Mouse (Mus musculus) adrenal gland, adult 8-10 months (tissue): ENCODE measurements around the gene Mical3. TPM values are rescaled to one million over a fixed set of nuclear protein-coding genes. Genes with fewer than 3 reads are reported as not detected.
A peak's percentile ranks its signal among the peaks of the same experiment; 100 is the strongest.

ENCODE experiments used
- DNase-seq: peaks from one replicate; pipeline ENCODE4 v3.0.0; 2022
- total RNA-seq, 4 experiments: library from RNA; stranded (reverse); gene quantifications; 2 replicates each; pipeline ENCODE4 v1.2.4; 2022

Gene Mical3
- total RNA-seq, 4 experiments from 2014 or later, result 41.6 to 78.2 (median 55.4) TPM

DNA sequence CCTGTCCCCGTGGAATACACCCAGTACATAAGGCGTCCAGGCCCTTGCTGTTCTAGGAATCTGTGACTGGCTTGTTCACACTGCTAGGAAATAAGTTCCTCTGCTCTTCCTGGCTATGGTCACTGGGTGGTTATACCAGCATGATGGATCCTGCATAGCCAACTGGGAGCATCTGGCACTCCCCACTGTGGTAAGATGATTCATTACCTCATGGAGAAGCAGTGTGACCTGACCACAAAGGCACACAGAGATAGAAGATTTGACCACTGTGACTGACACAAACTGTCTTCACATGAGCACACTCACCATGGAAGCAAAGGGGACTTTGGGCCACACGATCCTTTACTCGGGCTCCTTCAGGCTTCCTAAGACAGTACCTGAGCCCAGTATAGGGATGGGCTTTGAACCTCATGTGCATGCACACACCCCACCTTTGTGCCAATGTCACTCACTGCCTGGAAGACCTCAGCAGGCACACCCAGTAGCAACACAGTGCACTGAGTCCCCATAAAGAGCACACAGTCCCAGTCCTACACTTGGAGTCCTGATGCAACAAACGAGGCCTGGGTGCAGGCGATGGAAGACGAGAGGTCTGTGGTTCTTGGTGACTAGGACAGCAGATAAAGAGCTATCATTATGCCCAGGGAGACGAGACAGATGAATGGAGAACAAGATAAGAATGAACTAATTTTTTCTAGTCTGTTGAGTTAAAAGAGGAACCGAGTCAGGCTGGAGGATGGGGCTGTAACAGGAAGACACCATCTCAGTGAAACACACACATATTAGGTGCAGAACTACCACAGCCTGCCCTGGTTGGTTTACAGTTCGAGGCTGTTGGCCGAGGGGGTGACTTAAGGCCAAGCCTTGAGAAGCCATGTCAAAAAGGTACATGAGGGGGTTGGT lies 174.3 kb downstream of the Mical3 start:
- no peak for DNase-seq

DNA sequence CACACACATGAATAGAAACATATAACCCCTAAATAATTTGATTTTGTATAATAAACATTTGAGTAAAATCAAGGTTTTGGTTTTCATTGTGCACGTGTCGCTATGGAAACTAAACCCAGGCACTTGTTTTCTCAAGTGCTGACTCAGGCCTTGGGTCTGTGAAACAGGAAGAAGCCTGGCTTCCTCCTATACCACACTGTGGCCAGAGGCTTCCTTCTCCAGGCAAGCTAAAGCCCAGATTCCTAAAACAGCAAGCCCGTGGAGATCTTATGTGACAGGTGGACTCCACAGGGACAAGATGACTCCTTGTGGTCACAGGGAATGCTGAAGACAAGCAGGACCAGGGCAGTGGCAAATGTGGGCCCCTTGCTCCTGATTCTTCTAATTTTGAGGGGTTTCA lies 175.6 kb downstream of the Mical3 start:
- DNase-seq, result no peak

DNA sequence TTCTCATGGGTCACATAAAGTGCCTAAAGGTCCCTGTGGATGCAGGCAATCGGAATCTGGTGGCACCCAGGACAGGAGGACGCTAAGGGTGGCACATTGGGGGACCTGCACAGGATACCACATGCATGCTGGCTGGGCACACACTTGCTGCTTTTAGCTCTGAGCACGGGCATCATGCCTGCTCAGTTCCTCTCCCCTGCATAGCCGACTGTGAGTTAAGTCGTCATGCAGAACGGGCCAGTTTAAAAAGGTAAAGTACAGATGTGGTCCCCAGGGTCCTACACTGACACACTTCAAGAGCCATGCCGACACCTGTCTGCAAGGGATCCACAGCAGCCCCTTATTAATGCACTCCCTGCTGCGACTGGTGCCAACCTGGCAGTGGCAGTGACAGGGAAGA lies 176.6 kb downstream of the Mical3 start:
- DNase-seq, result no peak

- no peak for DNase-seq
Observed at GRCm38 (mm10) chr6:120952475-120952874, 178.3 kb downstream of the Mical3 start.

DNA sequence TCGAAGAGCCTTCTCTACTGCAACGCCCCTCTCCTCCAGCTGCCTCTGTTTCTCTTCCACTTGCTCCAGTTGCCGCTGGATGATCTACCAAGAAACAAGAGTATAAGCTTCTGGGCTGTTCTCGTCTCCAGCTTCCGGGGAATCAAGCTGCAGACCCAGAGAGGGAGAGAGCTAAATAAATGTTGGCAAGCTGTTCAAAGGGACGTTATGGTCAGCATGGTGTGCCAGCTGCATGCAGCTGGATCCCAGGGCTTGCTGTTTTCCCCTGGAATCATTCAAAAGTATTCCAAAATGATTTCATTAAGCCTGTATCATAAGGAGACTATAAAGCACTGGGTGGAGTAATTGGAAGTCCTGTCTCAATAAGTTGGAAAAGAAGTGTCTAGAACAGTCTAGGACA lies 179.5 kb downstream of the Mical3 start:
- DNase-seq, result no peak

DNA sequence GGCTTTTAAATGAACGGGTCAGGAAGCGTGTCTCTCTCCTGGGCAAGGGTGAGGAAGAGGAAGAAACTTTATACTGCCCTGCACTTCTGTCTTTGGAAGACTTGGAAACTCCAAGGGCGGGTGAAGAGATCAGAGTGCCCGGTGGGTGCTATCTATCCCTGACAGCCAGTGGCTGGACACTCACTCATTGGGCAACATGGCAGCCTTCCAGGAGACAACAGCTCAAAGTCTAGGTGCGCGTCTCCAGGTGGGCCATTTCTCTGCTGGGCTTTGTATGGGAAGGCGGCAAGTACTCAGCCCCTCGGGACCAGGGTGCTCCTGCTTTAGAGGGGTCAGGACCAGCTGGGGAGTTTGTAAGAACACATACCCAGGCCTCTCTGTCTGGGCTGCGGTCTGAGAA lies 185.3 kb downstream of the Mical3 start:
- DNase-seq, result no peak

DNA sequence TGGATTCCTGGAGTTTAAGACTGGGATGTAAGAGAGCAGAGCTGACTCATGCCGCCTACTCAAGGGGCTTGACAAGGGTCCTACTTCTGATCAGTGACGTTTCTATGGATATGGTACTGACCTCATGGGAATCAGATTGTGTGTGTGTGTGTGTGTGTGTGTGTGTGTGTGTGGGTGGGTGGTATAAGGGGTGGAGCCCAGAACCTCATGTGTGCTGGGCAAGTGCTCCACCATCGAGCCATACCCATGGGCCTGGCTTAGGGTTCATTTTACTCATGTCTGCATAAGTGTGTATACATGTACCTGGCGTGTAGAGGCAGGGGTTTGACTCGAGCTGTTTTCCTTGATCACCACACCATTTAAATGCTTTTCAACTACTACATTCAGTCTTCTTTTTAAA lies 186.8 kb downstream of the Mical3 start:
- no peak for DNase-seq

GRCm38 (mm10) chr6:120943551-120943950 lies 187.2 kb downstream of the Mical3 start:
- DNase-seq, result no peak

- no peak for DNase-seq
Observed at GRCm38 (mm10) chr6:120943079-120943478, 187.7 kb downstream of the Mical3 start.

DNA sequence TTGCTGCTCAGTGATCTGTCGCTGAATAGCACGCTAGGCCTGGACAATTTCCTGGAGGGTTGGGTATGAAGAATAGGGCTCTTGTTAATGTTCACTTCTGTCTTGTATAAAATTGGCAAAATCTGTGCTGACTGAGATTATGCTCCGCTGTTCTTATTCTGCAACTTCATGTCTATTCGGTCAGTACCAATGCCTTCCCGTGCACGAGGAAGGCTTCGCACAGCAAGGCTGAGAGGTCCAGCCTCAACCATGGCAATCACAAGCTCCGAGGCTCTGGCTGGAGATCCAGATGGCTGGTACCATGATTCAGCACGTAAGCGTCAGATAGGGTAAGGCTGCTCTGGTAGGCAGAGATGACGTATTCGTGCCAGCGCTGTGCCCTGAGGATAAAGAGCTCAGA lies 189.2 kb downstream of the Mical3 start:
- no peak for DNase-seq

DNA sequence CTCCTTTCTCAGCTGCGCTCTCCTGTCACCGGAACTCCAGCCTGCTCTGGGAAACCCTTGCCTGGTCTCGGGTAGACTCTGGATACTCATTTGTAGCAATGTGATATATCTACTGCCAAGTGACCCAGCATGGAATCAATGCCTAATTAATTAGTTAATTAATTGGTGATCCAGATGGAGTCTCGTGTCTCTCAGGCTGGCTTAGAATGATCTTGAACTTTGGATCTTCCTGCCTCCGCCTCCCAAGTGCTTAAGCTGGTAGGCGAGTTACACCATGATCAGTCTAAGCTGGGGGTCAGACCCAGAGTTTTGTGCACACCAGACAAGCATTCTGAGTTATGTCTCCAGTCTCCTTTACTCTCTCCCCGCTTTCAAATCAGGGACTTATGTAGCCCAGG lies 189.7 kb downstream of the Mical3 start:
- DNase-seq, result no peak

DNA sequence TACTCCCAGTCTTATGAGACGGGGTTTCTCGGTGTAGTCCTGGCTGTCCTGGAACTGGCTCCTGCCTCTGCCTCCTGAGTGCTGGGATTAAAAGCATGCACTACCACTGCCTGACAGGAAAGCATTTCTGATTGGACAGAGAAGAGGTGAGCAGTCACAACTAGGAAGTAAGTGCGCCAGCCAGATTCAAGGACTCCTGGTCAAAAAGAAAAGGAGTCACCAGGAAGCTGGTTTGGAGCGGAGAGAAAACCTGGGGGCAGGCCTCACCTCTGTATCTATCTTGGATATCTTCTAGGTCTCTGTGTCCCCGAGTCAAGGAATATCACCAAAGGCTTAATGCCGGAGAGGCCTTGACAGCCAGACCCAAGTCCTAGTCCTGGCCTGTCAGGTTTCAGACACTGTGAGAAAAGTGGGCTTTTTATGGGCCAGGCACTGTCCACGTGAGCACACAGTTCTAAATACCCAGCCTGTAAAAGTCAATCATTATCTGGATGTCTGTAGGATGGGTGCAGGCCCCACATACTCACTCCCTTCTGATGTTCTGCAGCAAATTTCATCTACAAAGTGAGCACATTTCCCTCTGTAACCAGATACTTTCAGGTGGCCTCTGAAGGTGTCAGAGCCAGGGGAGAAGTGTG lies 190.2 kb downstream of the Mical3 start:
- DNase-seq, result no peak

DNA sequence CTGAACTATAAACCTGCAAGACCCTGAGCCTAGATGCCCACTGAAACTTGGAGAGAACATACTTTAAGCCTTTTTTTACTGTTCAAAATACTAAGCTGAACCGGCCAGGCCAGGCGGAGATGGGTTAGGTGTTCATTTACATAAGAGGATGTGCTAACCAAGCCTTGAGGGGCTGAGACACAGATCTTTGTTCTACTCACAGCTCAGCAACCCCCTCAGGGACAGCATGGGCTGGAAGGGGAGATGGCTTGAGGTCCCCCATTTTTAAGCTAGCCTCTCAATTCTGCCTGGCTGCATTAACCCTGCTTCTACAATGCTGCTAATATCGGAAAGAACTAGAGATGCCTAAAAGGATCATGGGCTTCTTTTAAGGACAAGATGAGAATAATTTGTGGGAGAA lies 191.0 kb downstream of the Mical3 start:
- DNase-seq, result no peak

GRCm38 (mm10) chr6:120938763-120939450 lies 191.9 kb downstream of the Mical3 start:
- no peak for DNase-seq

- no peak for DNase-seq
Observed at GRCm38 (mm10) chr6:120937999-120938608, 192.7 kb downstream of the Mical3 start.

GRCm38 (mm10) chr6:120937104-120937617 lies 193.6 kb downstream of the Mical3 start:
- DNase-seq, result no peak

DNA sequence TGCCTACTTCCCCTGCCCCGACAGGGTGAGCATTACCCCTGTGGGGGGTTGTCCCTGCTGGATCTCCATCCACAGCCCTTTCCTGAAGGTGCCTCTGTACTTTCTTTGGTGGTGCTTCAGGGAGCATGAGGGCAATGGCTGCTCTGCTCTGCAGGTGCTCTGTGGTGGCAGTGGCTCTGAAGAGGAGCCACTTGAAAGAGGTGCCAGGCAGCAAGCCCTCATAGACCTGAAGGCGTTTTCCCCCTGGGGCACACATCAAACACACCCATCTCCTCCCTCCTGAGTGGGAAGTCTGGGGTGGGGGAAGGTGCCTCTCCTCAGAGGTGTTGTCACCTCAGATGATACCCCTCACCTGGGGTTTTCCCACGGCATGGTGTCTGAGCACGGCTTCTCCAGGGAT lies 196.6 kb downstream of the Mical3 start:
- DNase-seq, result no peak

DNA sequence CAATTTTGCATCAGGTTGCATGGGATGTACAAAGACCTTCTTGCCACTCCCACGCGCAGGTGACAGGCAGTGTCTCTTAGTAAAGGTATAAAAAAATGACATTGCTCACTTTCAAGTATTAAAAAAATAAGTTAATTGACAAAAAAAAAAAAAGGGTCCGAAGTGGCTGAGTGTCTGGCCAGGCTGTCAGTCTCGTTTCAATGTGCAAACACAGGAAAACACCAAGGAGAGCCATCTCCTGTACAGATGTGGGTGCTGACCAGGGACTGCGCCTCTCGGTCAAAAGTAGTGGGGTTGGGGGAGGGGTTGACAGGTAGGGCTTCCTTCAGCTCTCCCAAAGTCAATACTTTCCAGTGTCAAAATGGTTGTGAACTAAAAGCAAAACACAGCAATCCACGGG lies 197.1 kb downstream of the Mical3 start:
- no peak for DNase-seq

- DNase-seq, result no peak
Observed at GRCm38 (mm10) chr6:120932597-120932996, 198.2 kb downstream of the Mical3 start.

GRCm38 (mm10) chr6:120930450-120931306 lies 200.1 kb downstream of the Mical3 start:
- no peak for DNase-seq

- DNase-seq, result no peak
Observed at GRCm38 (mm10) chr6:120929421-120929820, 201.4 kb downstream of the Mical3 start.

GRCm38 (mm10) chr6:120927765-120928164 lies 203.0 kb downstream of the Mical3 start:
- peak; percentile 80 for DNase-seq
